Mouse (Mus musculus) small intestine, adult 2 months (tissue): ENCODE measurements at regions not wholly inside any gene's neighbourhood (a gene's known extent, or its start where the extent isn't known, plus 50 kb on each side); places are given as distances from the start of the nearest gene placed in this dataset.

Source experiments
- H3K27ac ChIP-seq: fragments of 200-500 bp; 2 replicates; pipeline ENCODE4 v1.5.1; 2012; ENCODE audit warnings: low read depth, low read length, control low read depth, inconsistent platforms; ENCODE audit not compliant: insufficient read depth
- H3K27me3 ChIP-seq: fragments of 200-500 bp; 2 replicates; pipeline ENCODE4 v1.6.1; 2012; ENCODE audit warnings: mild to moderate bottlenecking, moderate library complexity, low read length, inconsistent platforms; ENCODE audit not compliant: control insufficient read depth, insufficient read depth
- H3K36me3 ChIP-seq: fragments of 200-500 bp; 2 replicates; pipeline ENCODE4 v1.6.1; 2012; ENCODE audit warnings: mild to moderate bottlenecking, low read length, control low read depth, inconsistent platforms; ENCODE audit not compliant: control insufficient read depth, insufficient read depth
- H3K4me1 ChIP-seq: fragments of 200-500 bp; 2 replicates; pipeline ENCODE4 v1.6.1; 2012; ENCODE audit warnings: low read length, inconsistent platforms, mixed read lengths; ENCODE audit not compliant: control insufficient read depth, insufficient read depth, insufficient read length
- H3K4me3 ChIP-seq: fragments of 200-500 bp; 2 replicates; pipeline ENCODE4 v1.5.1; 2012; ENCODE audit warnings: low read depth, mild to moderate bottlenecking, control low read depth, inconsistent platforms, low read length, moderate library complexity
- CTCF ChIP-seq: fragments of 200-500 bp; IDR thresholded peaks from 2 replicates; pipeline ENCODE4 v1.5.1; 2012; ENCODE audit warnings: low read depth, mild to moderate bottlenecking, control low read depth, inconsistent platforms, low read length, moderate library complexity, mixed read lengths; ENCODE audit not compliant: insufficient replicate concordance, insufficient read length; ENCODE audit errors: extremely low read depth
- POLR2A ChIP-seq: fragments of 200-500 bp; IDR thresholded peaks from 2 replicates; pipeline ENCODE4 v1.6.1; 2012; ENCODE audit warnings: low read depth, mild to moderate bottlenecking, control low read depth, inconsistent platforms, low read length, moderate library complexity
- WGBS: fragments of 180-500 bp; shearing (Covaris S2); methylation state at CpG from one replicate; pipeline ENCODE4 v1.1.7; 2018; 5-methylcytosine and 5-hydroxymethylcytosine counted together

- TF ChIP-seq POLR2A (no peak), CTCF (no peak)
- no peak overlapping the region for H3K27ac ChIP-seq
- no peak overlapping the region for H3K4me3 ChIP-seq
- H3K27me3 ChIP-seq = no peaks in the 10 kb centered on the region
- 45% methylated on average over 4 of the region's 4 CpGs for WGBS
- no peaks in the 10 kb centered on the region for H3K36me3 ChIP-seq
- no peaks in the 10 kb centered on the region for H3K4me1 ChIP-seq
Measured at GRCm38 (mm10) chr5:100230038-100230437, 70.4 kb upstream of the Tmem150c start.

DNA sequence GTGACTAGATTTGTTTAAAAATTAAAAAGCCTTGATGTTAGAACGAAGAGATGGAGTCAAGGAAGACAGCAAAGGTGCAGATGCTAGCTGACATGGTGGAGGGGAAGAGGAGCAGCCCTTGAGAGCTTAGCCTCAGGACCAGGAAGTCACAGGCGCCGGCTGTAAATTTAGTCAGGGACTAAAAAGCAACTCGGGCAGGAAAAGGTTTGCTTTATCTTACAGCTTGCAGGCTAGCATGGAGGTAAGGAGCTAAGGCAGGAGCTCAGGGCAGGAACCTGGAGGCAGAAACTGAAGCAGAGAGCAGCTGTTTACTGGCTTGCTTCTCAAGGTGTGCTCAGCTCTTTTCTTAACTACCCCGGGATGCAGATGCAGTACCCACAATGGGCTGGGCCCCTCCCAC is 68.3 kb upstream of the Tmem150c start:
- 35% methylated on average over 5 of the region's 5 CpGs for WGBS
- Histone ChIP-seq H3K36me3 (no peaks in the 10 kb centered on the region), H3K4me1 (no peaks in the 10 kb centered on the region), H3K27me3 (no peaks in the 10 kb centered on the region), H3K4me3 (no peak overlapping the region), H3K27ac (no peak overlapping the region)
- no peak for TF ChIP-seq CTCF

DNA sequence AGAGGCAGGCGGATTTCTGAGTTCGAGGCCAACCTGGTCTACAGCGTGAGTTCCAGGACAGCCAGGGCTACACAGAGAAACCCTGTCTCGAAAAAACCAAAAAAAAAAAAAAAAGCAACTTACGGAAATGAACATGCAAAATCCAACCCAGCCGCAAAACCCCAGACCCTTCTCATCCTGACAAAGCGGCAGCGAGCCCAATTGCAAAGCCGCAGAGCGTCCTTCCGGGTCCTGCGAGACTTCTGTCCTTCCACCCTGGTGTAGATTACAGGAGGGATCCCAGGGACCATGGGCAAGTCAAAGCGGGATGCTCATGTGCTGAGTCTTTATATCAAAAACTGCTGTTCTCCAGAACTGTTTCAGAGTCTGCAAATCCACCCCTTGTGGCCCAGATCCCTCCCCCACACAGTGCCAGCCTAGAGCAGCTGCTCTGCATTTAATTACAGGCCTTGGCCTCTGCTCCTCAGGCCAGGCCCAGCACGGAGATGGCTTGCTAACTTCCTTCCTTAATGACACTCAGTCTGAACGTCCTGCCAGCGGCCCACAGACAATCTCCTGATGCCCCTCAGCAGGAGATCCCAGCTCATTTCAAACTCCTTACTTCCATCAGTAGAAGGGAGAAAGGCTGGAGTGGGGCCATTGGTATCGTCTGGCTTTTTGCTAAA is 67.1 kb upstream of the Tmem150c start:
- WGBS = 82% methylated on average over 17 of the region's 17 CpGs
- no peak for TF ChIP-seq POLR2A
- TF ChIP-seq CTCF = no peak
- no peak overlapping the region for H3K27ac ChIP-seq
- H3K4me3 ChIP-seq = no peak overlapping the region
- H3K4me1 ChIP-seq = no peaks in the 10 kb centered on the region
- no peaks in the 10 kb centered on the region for H3K36me3 ChIP-seq
- no peaks in the 10 kb centered on the region for H3K27me3 ChIP-seq

- TF ChIP-seq POLR2A (no peak), CTCF (no peak)
- H3K27me3 ChIP-seq = no peaks in the 10 kb centered on the region
Measured at GRCm38 (mm10) chr5:100225491-100225890, 65.9 kb upstream of the Tmem150c start.

GRCm38 (mm10) chr5:100224773-100225363 is 65.3 kb upstream of the Tmem150c start:
- H3K4me3 ChIP-seq = no peak overlapping the region
- no peaks in the 10 kb centered on the region for H3K36me3 ChIP-seq
- no peaks in the 10 kb centered on the region for H3K4me1 ChIP-seq
- no peak overlapping the region for H3K27ac ChIP-seq
- TF ChIP-seq CTCF (no peak), POLR2A (no peak)
- H3K27me3 ChIP-seq = no peaks in the 10 kb centered on the region
- WGBS = 38% methylated on average over 10 of the region's 10 CpGs

More at GRCm38 (mm10) chr5:100225491-100225890, 65.9 kb upstream of the Tmem150c start:
- 33% methylated on average over 7 of the region's 7 CpGs for WGBS
- Histone ChIP-seq H3K27ac (no peak overlapping the region), H3K4me3 (no peak overlapping the region), H3K4me1 (no peaks in the 10 kb centered on the region), H3K36me3 (no peaks in the 10 kb centered on the region)

DNA sequence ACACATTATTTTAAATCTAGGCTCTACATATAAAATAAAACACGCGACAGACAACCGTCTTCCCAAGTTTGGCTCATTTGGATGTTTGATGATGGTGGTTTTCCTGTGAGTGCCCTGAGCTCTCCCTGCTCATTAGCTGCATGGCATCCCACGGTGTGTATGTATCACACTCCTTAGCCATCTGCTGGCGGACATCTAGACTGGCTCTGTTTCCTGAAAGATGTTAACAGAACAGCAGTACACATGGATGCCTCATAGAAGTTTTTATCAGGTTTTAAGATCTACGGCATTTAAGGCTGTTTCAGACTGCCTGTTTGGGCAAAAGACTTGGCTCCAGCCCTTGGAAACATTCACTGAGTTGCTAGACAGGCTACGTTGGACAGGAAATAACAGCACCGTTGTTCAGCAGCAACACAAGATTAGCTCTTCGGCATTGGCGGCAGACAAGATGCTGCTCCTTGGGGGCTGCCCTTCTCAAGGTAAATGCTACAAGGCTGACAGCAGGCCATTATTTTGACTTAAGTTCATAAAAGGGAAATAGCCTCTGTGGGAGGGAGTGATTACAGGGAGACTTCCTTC is 61.5 kb upstream of the Tmem150c start:
- no peak overlapping the region for H3K27ac ChIP-seq
- no peaks in the 10 kb centered on the region; the same call in 1 of the 2 replicates for H3K4me1 ChIP-seq
- H3K27me3 ChIP-seq = no peaks in the 10 kb centered on the region
- no peak overlapping the region for H3K4me3 ChIP-seq
- no peak for TF ChIP-seq CTCF
- no peak for TF ChIP-seq POLR2A
- 72% methylated on average over 10 of the region's 10 CpGs for WGBS
- H3K36me3 ChIP-seq = no peaks in the 10 kb centered on the region

- Histone ChIP-seq H3K36me3 (no peaks in the 10 kb centered on the region), H3K27me3 (no peaks in the 10 kb centered on the region), H3K4me1 (no peaks in the 10 kb centered on the region; the same call in 1 of the 2 replicates), H3K27ac (no peak overlapping the region), H3K4me3 (no peak overlapping the region)
- 76% methylated on average over 11 of the region's 11 CpGs for WGBS
- TF ChIP-seq CTCF = no peak
- TF ChIP-seq POLR2A = no peak
Measured at GRCm38 (mm10) chr5:100220320-100220719, 60.7 kb upstream of the Tmem150c start.
